Mouse (Mus musculus) brain, embryonic 14.5 days (tissue): ENCODE measurements around the gene Klhl20.

Source experiments
- CTCF ChIP-seq: fragments of 200-500 bp; IDR thresholded peaks from 2 replicates; pipeline ENCODE4 v1.5.1; 2012; ENCODE audit warnings: inconsistent platforms, mild to moderate bottlenecking, moderate library complexity, borderline replicate concordance; ENCODE audit not compliant: insufficient read depth, insufficient read length; ENCODE audit errors: extremely low read depth
- POLR2A ChIP-seq: fragments of 200-500 bp; IDR thresholded peaks from 2 replicates; pipeline ENCODE4 v1.6.1; 2012; ENCODE audit warnings: mild to moderate bottlenecking, inconsistent platforms, borderline replicate concordance; ENCODE audit not compliant: poor library complexity, insufficient read depth, insufficient read length, severe bottlenecking; ENCODE audit errors: extremely low read depth

- TF ChIP-seq CTCF (peak; percentile 63; the same call in 1 of the 2 replicates), POLR2A (no peak)
Measured at GRCm38 (mm10) chr1:161180674-161181073, 49.4 kb upstream of the Klhl20 start.
